Mouse (Mus musculus): ENCODE data around the gene Mterf2. TPM values are rescaled to one million over a fixed set of nuclear protein-coding genes. Genes with fewer than 3 reads are reported as not detected.

Gene Mterf2
- total and polyA plus RNA-seq, 3 experiments: 9.7 to 32.0 (median 10.7) TPM

GRCm38 (mm10) chr10:85176640-85177039 is 48.8 kb upstream of the Mterf2 start:
- dilution Hi-C loops (cut with MboI; ENCODE audit: extremely low pct_ligation_motif_present, extremely low pct_unique_long_range_greater_than_20kb, low sequenced_read_pairs): no loop called here
- no peak overlapping the region for H3K4me3 ChIP-seq (replicated peaks in 1 of 3; ENCODE audit: low read depth in 2 of 3, low read length in 2 of 3, poor library complexity in 1 of 3)
- no peaks in the 10 kb centered on the region for H3K4me1 ChIP-seq (ENCODE audit: control insufficient read depth in 1 of 2, insufficient read depth in 2 of 2)
- H3K36me3 ChIP-seq (replicated peaks in 1 of 2; ENCODE audit: control insufficient read depth in 1 of 2, insufficient read depth in 1 of 2, low read length in 1 of 2): peaks cover 0 to 7% of the 10 kb centered on the region in 2 experiments
- no peaks in the 10 kb centered on the region for H3K27me3 ChIP-seq (replicated peaks)
- no peak overlapping the region for H3K4me2 ChIP-seq (ENCODE audit: insufficient read depth, low read depth, poor library complexity, severe bottlenecking)
- no peaks in the 10 kb centered on the region for H3K9me3 ChIP-seq (replicated peaks; ENCODE audit: low read length)
- no peak for DNase-seq (ENCODE audit: extremely low read depth)
- in situ Hi-C loops (cut with MboI; ENCODE audit: low pct_ligation_motif_present, low pct_unique_long_range_greater_than_20kb, low sequenced_read_pairs): no loop called here
- no peak overlapping the region for H3K9ac ChIP-seq (ENCODE audit: insufficient read depth, low read depth)
- no peaks in the 10 kb centered on the region; the same call in 1 of the 2 replicates for H3K79me2 ChIP-seq (replicated peaks; ENCODE audit: control insufficient read depth, extremely low read depth, insufficient read depth, poor library complexity, severe bottlenecking)
- no peak overlapping the region for H3K27ac ChIP-seq (ENCODE audit: insufficient read depth, low read depth)
- TF ChIP-seq MXI1 (IDR thresholded peaks at IDR 0.05; ENCODE audit: low read depth, low read length) (no peak), UBTF (IDR thresholded peaks at IDR 0.05; ENCODE audit: low read depth, low read length) (no peak), JUND (conservative IDR thresholded peaks at IDR 0.05; ENCODE audit: low read depth, low read length) (no peak), RAD21 (IDR thresholded peaks at IDR 0.05; ENCODE audit: low read depth, low read length) (no peak), SIN3A (IDR thresholded peaks at IDR 0.05; ENCODE audit: low read length) (no peak), KAT2A (IDR thresholded peaks at IDR 0.05; ENCODE audit: insufficient replicate concordance, low read length) (no peak), IRF4 (IDR thresholded peaks at IDR 0.05; ENCODE audit: low read depth, low read length) (no peak), MAZ (IDR thresholded peaks at IDR 0.05; ENCODE audit: low read depth, low read length) (no peak), ZMIZ1 (IDR thresholded peaks at IDR 0.05; ENCODE audit: low read depth, low read length) (no peak), MYC (IDR thresholded peaks at IDR 0.05; ENCODE audit: low read depth, low read length) (no peak), POLR2A (IDR thresholded peaks at IDR 0.05; ENCODE audit: low read depth, low read length) (no peak), CTCF (conservative IDR thresholded peaks at IDR 0.05 in 1 of 2, IDR thresholded peaks at IDR 0.05 in 1 of 2; ENCODE audit: low read depth in 2 of 2, low read length in 2 of 2) (no peak), MAFK (IDR thresholded peaks at IDR 0.05; ENCODE audit: insufficient replicate concordance, low read length) (no peak), ZC3H11A (IDR thresholded peaks at IDR 0.05; ENCODE audit: low read depth, low read length) (no peak), SMC3 (IDR thresholded peaks at IDR 0.05; ENCODE audit: low read depth, low read length) (no peak), RCOR1 (conservative IDR thresholded peaks at IDR 0.05; ENCODE audit: low read depth, low read length) (no peak), ETS1 (conservative IDR thresholded peaks at IDR 0.05; ENCODE audit: low read depth, low read length) (no peak), ZKSCAN1 (IDR thresholded peaks at IDR 0.05; ENCODE audit: borderline replicate concordance, low read depth, low read length) (no peak)

- no peaks in the 10 kb centered on the region for H3K4me1 ChIP-seq (ENCODE audit: control insufficient read depth in 1 of 2, insufficient read depth in 2 of 2)
- H3K4me2 ChIP-seq (ENCODE audit: insufficient read depth, low read depth, poor library complexity, severe bottlenecking): no peak overlapping the region
- H3K79me2 ChIP-seq (replicated peaks; ENCODE audit: control insufficient read depth, extremely low read depth, insufficient read depth, poor library complexity, severe bottlenecking): 0 out of 2 replicates have a peak, but pooled peaks cover 2% of the 10 kb centered on the region
- dilution Hi-C loops (cut with MboI; ENCODE audit: extremely low pct_ligation_motif_present, extremely low pct_unique_long_range_greater_than_20kb, low sequenced_read_pairs) (no loop called here), in situ Hi-C loops (cut with MboI; ENCODE audit: low pct_ligation_motif_present, low pct_unique_long_range_greater_than_20kb, low sequenced_read_pairs) (no loop called here)
- H3K9me3 ChIP-seq (replicated peaks; ENCODE audit: low read length): no peaks in the 10 kb centered on the region
- no peaks in the 10 kb centered on the region for H3K27me3 ChIP-seq (replicated peaks)
- H3K4me3 ChIP-seq (replicated peaks in 1 of 3; ENCODE audit: low read depth in 2 of 3, low read length in 2 of 3, poor library complexity in 1 of 3): no peak overlapping the region
- no peak overlapping the region for H3K27ac ChIP-seq (ENCODE audit: insufficient read depth, low read depth)
- DNase-seq (ENCODE audit: extremely low read depth): no peak
- H3K9ac ChIP-seq (ENCODE audit: insufficient read depth, low read depth): no peak overlapping the region
- no peak for TF ChIP-seq USF2 (conservative IDR thresholded peaks at IDR 0.05; ENCODE audit: low read depth, low read length)
- no peak for TF ChIP-seq TCF12 (IDR thresholded peaks at IDR 0.05; ENCODE audit: low read depth, low read length)
- TF ChIP-seq NELFE (IDR thresholded peaks at IDR 0.05; ENCODE audit: low read depth, low read length): no peak
- TF ChIP-seq CHD2 (IDR thresholded peaks at IDR 0.05; ENCODE audit: low read length): no peak
- no peak for TF ChIP-seq ELF1 (IDR thresholded peaks at IDR 0.05; ENCODE audit: low read depth, low read length)
- TF ChIP-seq RCOR1 (conservative IDR thresholded peaks at IDR 0.05; ENCODE audit: low read depth, low read length): no peak
- no peak for TF ChIP-seq MAZ (IDR thresholded peaks at IDR 0.05; ENCODE audit: low read depth, low read length)
- no peak for TF ChIP-seq ETS1 (conservative IDR thresholded peaks at IDR 0.05; ENCODE audit: low read depth, low read length)
- TF ChIP-seq BHLHE40 (IDR thresholded peaks at IDR 0.05; ENCODE audit: low read depth, low read length): no peak
- TF ChIP-seq SMC3 (IDR thresholded peaks at IDR 0.05; ENCODE audit: low read depth, low read length): no peak
- no peak for TF ChIP-seq MXI1 (IDR thresholded peaks at IDR 0.05; ENCODE audit: low read depth, low read length)
- no peak for TF ChIP-seq SIN3A (IDR thresholded peaks at IDR 0.05; ENCODE audit: low read length)
- H3K36me3 ChIP-seq (replicated peaks in 1 of 2; ENCODE audit: control insufficient read depth in 1 of 2, insufficient read depth in 1 of 2, low read length in 1 of 2): peaks cover 0 to 1% of the 10 kb centered on the region in 2 experiments
Measured at GRCm38 (mm10) chr10:85165306-85165705, 37.5 kb upstream of the Mterf2 start.

Measured in CH12.LX (cell line).